Mouse (Mus musculus) brown adipose tissue, adult 24 weeks (tissue): ENCODE results near the gene Sos2. TPM values are rescaled to one million over a fixed set of nuclear protein-coding genes. Genes with fewer than 3 reads are reported as not detected.
"Not testable (repeated sequence)": the region's sequence is repeated elsewhere in the genome, so short reads cannot be mapped to it uniquely, and the experiment has no call there.

Experiments
- H3K27ac ChIP-seq: fragments of 200-500 bp; replicated peaks from 2 replicates; pipeline ENCODE4 v1.5.1; 2012; ENCODE audit warnings: low read depth, mild to moderate bottlenecking, low read length
- H3K4me1 ChIP-seq: fragments of 200-500 bp; 2 replicates; pipeline ENCODE4 v1.6.1; 2012; ENCODE audit warnings: low read length, mixed read lengths; ENCODE audit not compliant: control insufficient read depth, insufficient read depth, insufficient read length
- H3K4me3 ChIP-seq: fragments of 200-500 bp; 2 replicates; pipeline ENCODE4 v1.5.1; 2012; ENCODE audit warnings: low read depth, mild to moderate bottlenecking, low read length, moderate library complexity; ENCODE audit not compliant: insufficient read depth
- polyA plus RNA-seq: library from polyadenylated mRNA; stranded (reverse); fragments of >200 nt; gene quantifications from 2 replicates; pipeline ENCODE4 v1.2.4, GENCODE M21; 2012; ENCODE audit not compliant: missing spikeins, insufficient read depth, insufficient read length

Sos2 gene
- polyA plus RNA-seq, 1 experiment: 29.5 TPM

DNA sequence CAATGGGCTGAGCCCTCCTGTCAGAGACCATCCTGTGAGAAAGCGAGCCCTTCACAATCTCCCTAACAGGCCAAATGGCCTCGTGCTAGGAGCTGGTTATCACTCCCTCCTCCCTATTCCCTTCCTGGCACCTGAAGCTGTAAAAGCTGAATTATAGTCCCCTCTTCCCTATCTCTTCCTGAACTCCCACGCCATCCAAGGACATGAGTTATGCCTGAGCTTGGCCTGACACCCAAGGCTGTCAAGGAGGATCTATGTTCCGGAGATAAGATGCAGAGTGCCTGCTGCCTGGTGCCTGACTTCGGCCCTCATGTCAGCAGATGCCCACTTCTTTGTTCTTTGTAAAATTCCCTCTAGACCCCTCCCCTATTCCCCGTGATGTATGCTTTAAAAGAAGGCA, 120.6 kb downstream of the Sos2 start:
- H3K27ac ChIP-seq, H3K4me1 ChIP-seq: not testable (repeated sequence)

DNA sequence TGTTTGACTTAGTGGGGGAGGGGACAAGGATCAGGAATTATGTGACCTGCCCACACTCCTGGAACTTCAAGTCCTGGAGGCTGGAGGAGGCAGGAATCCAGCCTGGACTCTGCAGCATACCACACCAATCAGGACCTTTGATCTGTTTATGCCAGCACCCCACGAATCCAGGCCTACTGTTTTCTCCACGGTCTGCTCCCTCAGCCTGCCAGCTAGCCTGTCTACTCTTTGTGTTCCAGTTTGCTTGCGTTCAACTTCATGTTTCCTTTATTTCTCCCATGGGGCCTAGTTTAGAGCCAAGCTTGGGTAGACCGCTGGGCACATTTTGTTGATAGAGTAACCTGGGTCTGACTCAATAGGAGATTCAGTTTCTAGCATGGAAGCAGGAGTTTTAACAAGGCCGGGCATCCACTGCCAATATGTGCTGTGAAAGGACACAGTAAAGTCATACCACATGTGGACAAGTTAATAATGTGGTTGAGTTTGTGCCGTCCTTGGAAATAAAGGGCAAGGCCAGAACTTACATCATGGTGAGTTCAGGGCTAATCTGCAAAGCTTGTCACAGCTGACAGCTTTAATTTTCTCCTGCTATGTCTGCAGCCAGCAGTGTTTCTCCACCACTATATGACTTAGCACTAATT, 125.3 kb downstream of the Sos2 start:
- H3K27ac ChIP-seq: no peak overlapping the region

More for the DNA sequence above, 120.6 kb downstream of the Sos2 start:
- not testable (repeated sequence) for H3K4me3 ChIP-seq

DNA sequence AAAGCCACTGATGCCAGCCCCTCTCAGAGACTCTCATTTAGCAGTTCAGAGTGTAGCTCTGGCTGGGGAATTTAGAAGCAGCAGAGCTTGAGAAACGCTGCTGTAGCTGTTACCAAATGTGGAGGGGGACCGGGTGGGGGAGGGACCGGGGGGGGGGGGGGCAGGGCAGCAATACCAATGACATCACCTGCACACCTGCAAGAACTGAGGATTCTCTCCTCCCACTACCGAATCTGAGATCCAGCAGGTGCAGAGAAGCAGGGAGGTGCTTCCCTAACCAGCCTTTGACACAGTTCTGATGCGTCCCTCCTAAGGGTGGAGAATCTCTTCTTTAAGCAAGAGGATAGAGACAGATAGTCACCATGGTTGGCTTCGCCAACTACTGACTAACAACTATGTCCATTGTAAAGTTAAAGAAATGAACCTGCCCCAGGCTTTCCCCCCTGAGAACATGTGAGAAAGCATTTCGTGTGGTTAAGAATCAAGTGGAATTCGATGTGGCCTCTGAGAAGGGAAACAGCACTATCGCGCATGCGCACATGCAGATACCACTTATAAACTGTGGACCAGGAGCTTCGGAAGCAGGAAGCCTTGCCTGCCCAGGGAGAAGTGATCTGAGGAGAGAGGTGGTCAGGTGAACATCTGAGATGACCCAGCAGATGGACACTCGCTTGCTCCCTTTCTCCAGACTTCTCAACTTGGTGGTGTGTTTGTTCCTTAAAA, 136.0 kb downstream of the Sos2 start:
- Histone ChIP-seq H3K4me1 (no peaks in the 10 kb centered on the region), H3K4me3 (no peak overlapping the region), H3K27ac (no peak overlapping the region)

More for the DNA sequence above, 125.3 kb downstream of the Sos2 start:
- H3K4me1 ChIP-seq: 0 out of 2 replicates have a peak, but pooled peaks cover 3% of the 10 kb centered on the region
- no peak overlapping the region for H3K4me3 ChIP-seq

DNA sequence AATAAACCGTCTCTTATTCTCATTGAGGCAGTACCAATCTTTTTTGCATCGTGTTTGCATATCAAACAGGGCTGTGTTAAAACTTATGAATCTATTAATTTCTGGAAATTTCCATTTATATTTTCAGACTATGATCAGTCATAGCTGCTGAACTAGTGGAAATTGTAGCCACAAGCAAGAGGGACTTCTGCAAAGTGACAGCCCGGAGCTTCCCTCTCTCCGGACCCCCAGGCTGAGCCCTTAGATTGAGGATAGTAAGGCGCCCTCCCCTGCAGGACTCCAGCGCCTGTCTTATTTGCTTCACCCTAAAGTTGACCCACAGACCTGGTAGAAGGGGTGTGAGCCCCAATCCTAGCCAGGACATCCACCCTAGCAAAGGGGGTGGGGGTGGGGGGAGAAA, 136.7 kb downstream of the Sos2 start:
- Histone ChIP-seq H3K4me3 (no peak overlapping the region), H3K27ac (no peak overlapping the region), H3K4me1 (no peaks in the 10 kb centered on the region)

DNA sequence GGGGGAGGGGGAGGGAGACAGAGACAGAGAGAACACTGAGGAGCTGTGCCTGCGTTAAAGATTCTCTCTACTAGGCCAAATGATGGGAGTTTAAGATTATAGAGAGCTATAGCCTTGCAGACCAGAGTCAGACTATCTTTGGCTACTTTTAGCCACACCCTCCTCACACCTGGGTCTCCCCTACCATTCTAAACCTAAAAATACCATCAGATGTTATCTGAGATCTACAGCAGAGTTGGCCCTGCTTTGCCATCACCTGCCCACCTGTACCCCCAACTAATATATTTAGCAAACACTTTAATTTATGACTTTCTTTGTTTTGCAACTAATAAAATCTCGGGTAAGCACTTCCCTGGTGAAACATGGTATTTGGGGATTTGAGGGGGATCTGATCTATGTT, 137.1 kb downstream of the Sos2 start:
- no peak overlapping the region for H3K4me3 ChIP-seq
- no peak overlapping the region for H3K27ac ChIP-seq
- no peaks in the 10 kb centered on the region for H3K4me1 ChIP-seq

DNA sequence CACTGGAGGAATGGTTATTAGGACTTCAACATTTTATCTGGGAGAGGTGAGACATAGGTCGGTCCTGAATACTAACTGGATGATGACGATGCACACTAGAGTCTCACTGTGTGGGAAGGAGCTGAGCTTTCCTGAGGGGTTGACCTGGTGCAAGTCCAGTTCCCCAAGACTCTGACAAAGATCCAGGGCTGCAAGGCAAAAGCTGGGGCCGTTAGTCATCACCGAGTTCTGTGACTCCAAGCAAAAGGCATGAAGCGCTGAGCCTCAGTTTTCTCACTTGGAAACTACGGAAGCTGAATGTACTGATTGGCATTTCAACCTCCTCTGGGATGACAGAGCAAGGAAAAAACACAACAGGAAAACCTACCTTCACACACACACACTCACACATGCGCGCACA, 139.3 kb downstream of the Sos2 start:
- no peak overlapping the region for H3K27ac ChIP-seq
- H3K4me1 ChIP-seq: peaks cover 18% of the 10 kb centered on the region
- H3K4me3 ChIP-seq: no peak overlapping the region

DNA sequence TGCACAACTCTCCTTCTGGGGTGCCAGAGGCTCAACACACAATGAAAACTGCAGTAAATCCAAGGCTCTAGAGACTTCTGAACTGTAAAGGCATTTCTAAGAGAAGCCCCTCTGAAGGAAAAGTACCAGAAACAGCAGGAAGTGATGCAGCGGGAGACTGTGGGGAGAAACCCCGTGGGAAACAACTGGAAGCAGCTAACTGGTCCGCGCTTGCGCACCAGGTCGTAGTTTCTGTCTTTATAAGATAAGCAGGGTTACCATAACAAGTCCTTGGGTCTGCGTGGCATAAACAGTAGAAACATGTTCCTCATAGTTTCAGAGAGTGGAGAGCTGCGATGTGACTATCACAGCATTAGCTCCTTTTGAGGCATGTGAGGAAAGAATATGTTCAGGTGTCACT, 140.0 kb downstream of the Sos2 start:
- H3K4me3 ChIP-seq: no peak overlapping the region
- H3K4me1 ChIP-seq: peaks cover 24% of the 10 kb centered on the region
- H3K27ac ChIP-seq: 0 out of 2 replicates have a peak overlapping the region, but pooled peaks have one; percentile 21

DNA sequence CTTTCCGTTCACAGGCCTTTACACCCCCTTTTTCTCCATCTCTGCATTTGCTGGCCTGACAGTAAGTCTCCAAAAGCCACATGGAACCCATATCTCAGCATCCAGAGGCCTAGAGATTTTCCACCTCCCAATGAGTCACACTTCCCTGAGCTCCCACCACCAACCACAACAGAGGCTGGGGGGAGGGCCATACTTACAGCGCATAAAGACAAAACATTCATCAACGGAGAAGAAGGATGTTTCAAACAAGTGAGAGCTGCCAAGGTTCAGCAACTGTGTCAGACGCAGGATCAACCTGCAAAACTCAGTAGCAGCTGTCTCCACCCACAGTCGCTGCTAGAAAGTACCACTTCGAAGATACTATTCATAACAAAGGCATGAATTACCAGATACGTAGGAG, 142.3 kb downstream of the Sos2 start:
- Histone ChIP-seq H3K27ac (peak overlapping the region; percentile 93), H3K4me3 (no peak overlapping the region), H3K4me1 (peaks cover 24% of the 10 kb centered on the region)

DNA sequence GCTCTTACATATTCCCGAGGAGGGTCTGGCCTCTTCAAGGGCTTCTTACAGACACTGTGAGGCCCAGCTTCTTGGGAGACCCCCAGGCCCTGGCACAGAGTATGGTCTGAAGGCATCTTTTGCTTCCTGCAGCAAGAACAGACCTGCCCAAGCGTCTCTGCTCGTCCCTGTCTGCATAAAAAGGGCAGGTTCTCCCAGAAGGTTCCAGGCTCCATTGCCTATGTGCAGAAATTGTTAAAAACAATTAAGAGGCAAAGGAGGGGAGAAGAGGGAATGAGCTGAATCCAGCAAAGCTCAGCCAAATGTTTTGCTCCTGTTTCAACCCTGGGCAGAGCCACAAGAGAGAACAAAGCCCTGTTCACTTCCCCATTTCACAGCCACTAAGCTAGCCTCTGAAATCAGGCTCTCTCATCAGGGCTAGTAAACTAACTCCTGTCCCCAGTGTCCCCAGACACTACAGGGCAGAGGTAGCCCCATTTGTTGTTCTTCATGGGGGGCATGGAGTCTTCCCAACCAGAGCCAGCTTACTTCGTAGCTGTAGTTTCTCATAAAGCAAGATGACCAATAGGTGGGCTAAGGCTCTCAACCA, 143.2 kb downstream of the Sos2 start:
- Histone ChIP-seq H3K4me3 (peak overlapping the region; percentile 54), H3K4me1 (peaks cover 24% of the 10 kb centered on the region), H3K27ac (peak overlapping the region; percentile 93)

DNA sequence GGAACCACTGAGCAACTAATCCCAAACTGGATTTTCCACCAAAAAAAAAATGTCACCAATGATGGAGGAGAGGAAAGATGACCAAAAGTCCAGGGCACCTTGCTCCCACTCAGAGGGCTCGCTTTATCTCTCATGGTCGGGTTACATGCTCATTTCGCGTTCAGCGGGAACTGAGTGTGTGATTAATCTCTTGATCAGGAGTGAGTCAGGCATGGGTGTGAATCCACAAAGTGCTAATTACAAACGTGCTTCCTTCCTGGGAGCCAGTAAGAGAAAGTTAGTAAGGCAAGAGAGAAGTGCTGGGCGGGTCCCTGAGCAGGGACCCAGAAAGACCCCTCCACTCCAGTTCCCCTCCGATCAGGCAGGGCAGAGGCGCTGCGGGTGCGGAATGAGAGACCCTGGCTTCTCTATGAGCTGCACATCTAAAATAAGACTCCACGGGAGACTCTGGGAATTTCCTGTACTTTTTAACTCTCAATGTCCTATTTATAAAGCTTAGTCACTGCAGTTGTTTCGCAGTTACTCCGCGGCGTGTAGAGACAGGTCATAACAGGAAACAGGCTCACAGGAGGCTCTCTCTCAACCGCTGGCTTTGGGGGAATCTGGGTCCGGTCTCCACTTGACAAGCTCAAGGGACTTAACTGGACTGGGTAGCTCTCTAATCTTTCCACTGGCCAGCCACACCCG, 143.8 kb downstream of the Sos2 start:
- peaks cover 24% of the 10 kb centered on the region for H3K4me1 ChIP-seq
- peak overlapping the region; percentile 54 for H3K4me3 ChIP-seq

DNA sequence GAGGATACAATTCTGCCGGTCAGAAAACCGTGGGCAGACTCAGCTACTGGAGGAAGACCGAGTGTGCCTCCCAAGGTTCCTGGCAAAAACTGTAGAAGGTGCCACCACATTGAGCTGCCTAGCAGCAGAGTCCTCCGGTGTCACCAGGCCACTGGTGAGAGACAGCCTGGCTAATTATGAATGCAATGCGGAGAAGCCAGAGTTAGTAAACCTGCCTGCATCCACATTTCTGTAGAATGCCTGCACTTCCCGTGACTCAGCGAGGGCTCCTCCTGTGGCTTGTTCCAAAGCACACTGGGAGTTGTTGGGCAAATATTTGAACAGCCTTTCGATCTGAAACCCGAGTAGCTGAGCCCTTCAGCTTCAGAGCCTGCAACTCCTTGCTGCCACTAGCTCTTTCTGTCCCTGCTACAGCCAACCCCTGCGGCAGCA, 144.4 kb downstream of the Sos2 start:
- Histone ChIP-seq H3K4me1 (peaks cover 24% of the 10 kb centered on the region), H3K27ac (peak overlapping the region; percentile 93), H3K4me3 (peak overlapping the region; percentile 54)

More for the DNA sequence above, 143.8 kb downstream of the Sos2 start:
- H3K27ac ChIP-seq: peak overlapping the region; percentile 93

DNA sequence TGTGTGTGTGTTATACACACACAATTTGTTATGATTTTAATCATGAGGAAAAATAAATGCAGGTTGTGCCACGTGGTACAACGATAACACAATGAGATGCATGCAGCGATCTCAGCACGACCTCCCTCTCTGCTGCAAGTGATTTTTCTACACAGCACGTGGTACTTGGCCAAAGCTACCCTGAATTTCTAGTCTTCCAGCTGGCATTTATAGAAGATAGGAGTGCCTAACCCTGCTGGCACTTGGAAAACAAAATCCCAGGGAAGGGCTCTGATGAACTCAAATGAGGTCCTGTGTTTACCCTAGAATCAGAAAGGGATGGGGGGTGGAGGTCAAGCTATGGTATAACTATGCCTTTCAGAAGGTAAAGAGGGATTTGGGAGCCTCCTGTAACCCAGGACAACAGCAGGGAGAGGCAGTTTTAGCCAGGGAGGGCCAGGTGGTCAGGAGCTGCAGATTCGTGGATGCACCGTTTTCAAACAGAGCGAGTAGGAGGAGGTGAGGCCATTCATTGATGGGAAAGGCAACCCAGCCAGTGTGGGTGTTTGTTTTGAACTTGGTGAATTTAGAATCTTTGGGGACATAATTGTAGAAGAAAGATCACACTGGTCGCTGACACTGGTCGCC, 144.9 kb downstream of the Sos2 start:
- Histone ChIP-seq H3K4me3 (peak overlapping the region; percentile 54; the same call in 1 of the 2 replicates), H3K4me1 (peaks cover 24% of the 10 kb centered on the region), H3K27ac (peak overlapping the region; percentile 93)
